Comparison of ENCODE assay signal across 9 mouse cellular contexts in genomic region chr14:33933778-33934317, GRCm38 (mm10). TPM values are rescaled to one million over a fixed set of nuclear protein-coding genes. Genes with fewer than 3 reads are reported as not detected.
DNase-seq lines count a peak whose midpoint lies in the region; ATAC-seq and TF ChIP-seq lines count a peak whose summit lies in the region.
"Had no signal": no experiment of that assay in that cellular context is flagged by ENCODE, and none has a peak within 500 bp of the region (broad histone marks: within the 10 kb centered on the region; RNA-seq: fewer than 3 reads in every experiment).

No protein-coding gene starts in this region.

- no peaks in the 10 kb centered on the region for H3K27me3 ChIP-seq in stomach, postnatal 0 days (ENCODE audit: control insufficient read depth, insufficient read depth, low read length)

- DNase-seq in ovary, postnatal 36 days (ENCODE audit: low spot score), result peak; percentile 32
- no peak for DNase-seq in ovary, postnatal 10 days (ENCODE audit: low spot score)
- peak; percentile 51 to 63 for DNase-seq in adrenal gland, postnatal 36 days
- DNase-seq in forelimb bud, embryonic 11.5 days (ENCODE audit: low read depth, low spot score), result peak; percentile 57
- DNase-seq in layer of hippocampus, adult 11-12 months (ENCODE audit: low spot score), result peak; percentile 72
- peak; percentile 66 for DNase-seq in lung, postnatal 10 days
- peak; percentile 63 for DNase-seq in stomach, postnatal 0 days (ENCODE audit: low spot score)

- peak; percentile 78 for TF ChIP-seq CTCF in stomach, postnatal 0 days (IDR thresholded peaks at IDR 0.05; ENCODE audit: low read depth)

- H3K4me1 ChIP-seq in stomach, postnatal 0 days (replicated peaks; ENCODE audit: control insufficient read depth, insufficient read depth), result no peaks in the 10 kb centered on the region

- H3K9ac ChIP-seq in stomach, postnatal 0 days (ENCODE audit: low read length), result no peak overlapping the region
- H3K9ac ChIP-seq: embryonic facial prominence, embryonic 13.5 days; limb, embryonic 13.5 days had no signal

- no peak for TF ChIP-seq EP300 in stomach, postnatal 0 days (optimal IDR thresholded peaks at IDR 0.05)

- H3K4me3 ChIP-seq in stomach, postnatal 0 days (ENCODE audit: low read depth, low read length), result no peak overlapping the region
- H3K4me3 ChIP-seq: embryonic facial prominence, embryonic 13.5 days; limb, embryonic 13.5 days had no signal

- H3K36me3 ChIP-seq in stomach, postnatal 0 days (ENCODE audit: control insufficient read depth, insufficient read depth, low read length), result no peaks in the 10 kb centered on the region

- 31% methylated on average over 5 of the region's 5 CpGs for WGBS in stomach, postnatal 0 days

- H3K27ac ChIP-seq in stomach, postnatal 0 days (replicated peaks), result no peak overlapping the region
- H3K27ac ChIP-seq: embryonic facial prominence, embryonic 13.5 days; limb, embryonic 13.5 days had no signal

- H3K9me3 ChIP-seq in stomach, postnatal 0 days (ENCODE audit: control insufficient read depth, low read length), result no peaks in the 10 kb centered on the region
- H3K9me3 ChIP-seq: embryonic facial prominence, embryonic 13.5 days; limb, embryonic 13.5 days had no signal

- H3K4me2 ChIP-seq in stomach, postnatal 0 days (replicated peaks; ENCODE audit: low read depth), result no peak overlapping the region
- H3K4me2 ChIP-seq: limb, embryonic 13.5 days had no signal

- no peak for ATAC-seq in stomach, postnatal 0 days (ENCODE audit: low FRiP score, low TSS enrichment)

RNA-seq across cellular contexts. Expression of gene Gdf2, which starts 7.0 kb away (rescaled TPM):
- total RNA-seq in adrenal gland, postnatal 36 days (2021), result not detected
- 0.02 and 0.07 TPM in 2 replicates for polyA plus RNA-seq in stomach, postnatal 0 days (2015; fragmentation: Nextera tagmentation; extraction: Ambion mirVana)
- polyA plus RNA-seq: limb, embryonic 13.5 days had no signal

RNA-seq across cellular contexts. Expression of gene Gdf10, which starts 10.5 kb away (rescaled TPM):
- 10 to 100 TPM; 12.8 to 13.4 TPM for total RNA-seq in adrenal gland, postnatal 36 days (2021)
- 2.0 and 2.2 TPM in 2 replicates for polyA plus RNA-seq in stomach, postnatal 0 days (2015; fragmentation: Nextera tagmentation; extraction: Ambion mirVana)

RNA-seq across cellular contexts. Expression of gene Rbp3, which starts 20.0 kb away (rescaled TPM):
- total RNA-seq in adrenal gland, postnatal 36 days (2021), result not detected
- polyA plus RNA-seq in stomach, postnatal 0 days (2015; fragmentation: Nextera tagmentation; extraction: Ambion mirVana), result 0.01 TPM in 1 of 2 replicates, not detected in the other
- polyA plus RNA-seq: embryonic facial prominence, embryonic 13.5 days; limb, embryonic 13.5 days had no signal

RNA-seq across cellular contexts. Expression of gene Zfp488, which starts 44.7 kb away (rescaled TPM):
- not detected for total RNA-seq in adrenal gland, postnatal 36 days (2021)
- 0.04 TPM in 1 of 2 replicates, not detected in the other for polyA plus RNA-seq in stomach, postnatal 0 days (2015; fragmentation: Nextera tagmentation; extraction: Ambion mirVana)
